Mouse (Mus musculus): ENCODE results near the gene Celsr3. TPM values are rescaled to one million over a fixed set of nuclear protein-coding genes. Genes with fewer than 3 reads are reported as not detected.

The Celsr3 gene
- not detected for polyA plus RNA-seq (2017; shearing (Covaris generic))

- no peak for ATAC-seq
These were observed at the start of gene Celsr3 for GRCm38 (mm10) chr9:108825820-108826699. Gene Celsr3 (plus strand): TSS chr9:108826320.

- ATAC-seq = no peak
These were observed 49.5 kb upstream of the Celsr3 start for GRCm38 (mm10) chr9:108776614-108777013.

- ATAC-seq = no peak
These were observed 48.8 kb upstream of the Celsr3 start for GRCm38 (mm10) chr9:108777276-108777675.

GRCm38 (mm10) chr9:108780959-108781358 lies 45.2 kb upstream of the Celsr3 start:
- ATAC-seq = no peak

- ATAC-seq = no peak
These were observed 44.2 kb upstream of the Celsr3 start for GRCm38 (mm10) chr9:108781891-108782290.

GRCm38 (mm10) chr9:108782836-108783547 lies 43.1 kb upstream of the Celsr3 start:
- ATAC-seq = no peak

GRCm38 (mm10) chr9:108783548-108784463 lies 42.3 kb upstream of the Celsr3 start, which contains the start of gene Ip6k2:
Gene Ip6k2 (plus strand): TSS chr9:108783796.
- peak; percentile 95 for ATAC-seq

GRCm38 (mm10) chr9:108785416-108785815 lies 40.7 kb upstream of the Celsr3 start:
- ATAC-seq = no peak

- ATAC-seq = no peak
These were observed 39.6 kb upstream of the Celsr3 start for GRCm38 (mm10) chr9:108786494-108786893.

- ATAC-seq = no peak
These were observed 39.0 kb upstream of the Celsr3 start for GRCm38 (mm10) chr9:108787080-108787479.

- ATAC-seq = no peak
These were observed 37.4 kb upstream of the Celsr3 start for GRCm38 (mm10) chr9:108788713-108789112.

- ATAC-seq = no peak
These were observed 33.8 kb upstream of the Celsr3 start for GRCm38 (mm10) chr9:108792307-108792706.

- peak; percentile 58 for ATAC-seq
These were observed 33.4 kb upstream of the Celsr3 start for GRCm38 (mm10) chr9:108792730-108793129.

- no peak for ATAC-seq
These were observed 30.8 kb upstream of the Celsr3 start for GRCm38 (mm10) chr9:108795281-108795680.

- no peak for ATAC-seq
These were observed 30.4 kb upstream of the Celsr3 start for GRCm38 (mm10) chr9:108795762-108796161.

- ATAC-seq = no peak
These were observed 29.7 kb upstream of the Celsr3 start for GRCm38 (mm10) chr9:108796351-108796981.

GRCm38 (mm10) chr9:108797477-108797876 lies 28.6 kb upstream of the Celsr3 start:
- ATAC-seq = no peak

- ATAC-seq = no peak
These were observed 27.5 kb upstream of the Celsr3 start for GRCm38 (mm10) chr9:108798508-108799075.

- no peak for ATAC-seq
These were observed 26.6 kb upstream of the Celsr3 start for GRCm38 (mm10) chr9:108799564-108799963.

GRCm38 (mm10) chr9:108805768-108806167 lies 20.4 kb upstream of the Celsr3 start:
- ATAC-seq = no peak

- no peak for ATAC-seq
These were observed 19.7 kb upstream of the Celsr3 start for GRCm38 (mm10) chr9:108806379-108806778.

- no peak for ATAC-seq
These were observed 19.3 kb upstream of the Celsr3 start for GRCm38 (mm10) chr9:108806831-108807230.
